Mouse (Mus musculus) lung, postnatal 0 days (tissue): ENCODE results near the gene Myo3a.
"Not testable (repeated sequence)": the region's sequence is repeated elsewhere in the genome, so short reads cannot be mapped to it uniquely, and the experiment has no call there.

Experiments
- CTCF ChIP-seq: IDR thresholded peaks from 2 replicates; pipeline ENCODE4 v1.5.1; 2016; ENCODE audit warnings: antibody characterized with exemption, mild to moderate bottlenecking
- EP300 ChIP-seq: IDR thresholded peaks from 2 replicates; pipeline ENCODE4 v1.6.1; 2016; ENCODE audit warnings: antibody characterized with exemption, mild to moderate bottlenecking, control low read depth

- TF ChIP-seq CTCF, EP300: not testable (repeated sequence)
Measured at GRCm38 (mm10) chr2:22410511-22410910, 183.2 kb downstream of the Myo3a start.
